Comparison of ENCODE assay signal across 25 mouse cellular contexts in the genomic region with DNA sequence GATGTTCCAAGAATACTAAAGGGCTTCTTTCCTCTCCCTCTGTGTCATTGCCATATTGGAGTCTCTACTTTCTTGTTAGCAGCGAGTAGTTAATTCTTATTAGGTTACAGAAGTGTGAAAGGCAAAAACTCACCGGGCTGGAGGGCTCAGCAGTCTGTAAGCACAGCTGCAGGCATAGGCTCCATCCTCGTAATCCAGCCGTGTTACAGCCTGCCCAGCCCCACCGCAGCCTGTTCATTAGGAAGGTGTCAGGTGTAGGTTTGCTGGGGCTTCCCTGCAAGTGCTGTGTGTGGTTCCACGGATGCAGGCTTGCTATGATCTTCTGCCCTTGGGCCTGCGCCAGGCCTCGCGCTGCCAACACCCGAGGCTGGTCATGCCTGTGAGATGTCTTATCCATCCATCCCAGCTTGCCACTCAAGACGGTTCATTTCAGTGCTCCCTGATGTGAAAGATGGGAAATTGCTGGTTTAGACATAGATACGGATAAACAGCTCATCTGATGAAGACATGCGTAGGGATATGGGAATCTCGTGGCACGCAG. TPM values are rescaled to one million over a fixed set of nuclear protein-coding genes. Genes with fewer than 3 reads are reported as not detected.
DNase-seq lines count a peak whose midpoint lies in the region; ATAC-seq lines count a peak whose summit lies in the region.
"Had no signal": no experiment of that assay in that cellular context is flagged by ENCODE, and none has a peak within 500 bp of the region (broad histone marks: within the 10 kb centered on the region; RNA-seq: fewer than 3 reads in every experiment).

No protein-coding gene starts in this region.

- H3K27me3 ChIP-seq in hindbrain, embryonic 15.5 days, result no peaks in the 10 kb centered on the region
- H3K27me3 ChIP-seq in hindbrain, embryonic 10.5 days (ENCODE audit: insufficient read depth, poor library complexity, severe bottlenecking), result no peaks in the 10 kb centered on the region
- no peaks in the 10 kb centered on the region for H3K27me3 ChIP-seq in neural tube, embryonic 13.5 days
- H3K27me3 ChIP-seq: forebrain, embryonic 13.5 days; heart, embryonic 15.5 days; limb, embryonic 12.5 days; liver, embryonic 15.5 days had no signal

- H3K4me2 ChIP-seq in hindbrain, embryonic 15.5 days, result no peak overlapping the region
- H3K4me2 ChIP-seq in neural tube, embryonic 13.5 days, result no peak overlapping the region
- H3K4me2 ChIP-seq: forebrain, embryonic 13.5 days; heart, embryonic 15.5 days; limb, embryonic 12.5 days; liver, embryonic 15.5 days; lung, embryonic 14.5 days had no signal

- DNase-seq in cerebellum, postnatal 36 days, result peak; percentile 35 to 44
- DNase-seq in cerebellum, adult 8-10 months, result no peak
- DNase-seq in hindbrain, embryonic 10.5 days (ENCODE audit: low spot score), result no peak
- no peak for DNase-seq in neural tube, embryonic 10.5 days (ENCODE audit: extremely low spot score, low spot score)
- DNase-seq in thymus, postnatal 0 days (ENCODE audit: low spot score), result no peak
- DNase-seq: adrenal gland, adult 8-10 months; B cell, adult 2 months; gastrocnemius, postnatal 25 days; heart, adult 11 months; heart, postnatal 36 days; kidney, adult 11 months; kidney, postnatal 14 days; layer of hippocampus, adult 9-11 months; lung, embryonic 14.5 days; lung, postnatal 14 days; thymus, adult 2 months; thymus, postnatal 4 days had no signal

- H3K36me3 ChIP-seq in hindbrain, embryonic 15.5 days, result no peaks in the 10 kb centered on the region
- H3K36me3 ChIP-seq in hindbrain, embryonic 10.5 days, result peaks cover 17% of the 10 kb centered on the region
- peaks cover 4% of the 10 kb centered on the region for H3K36me3 ChIP-seq in neural tube, embryonic 13.5 days
- H3K36me3 ChIP-seq: liver, embryonic 15.5 days had no signal

- no peak for ATAC-seq in hindbrain, embryonic 15.5 days (ENCODE audit: low FRiP score, low read depth)
- ATAC-seq in neural tube, embryonic 13.5 days (ENCODE audit: low read depth), result no peak
- ATAC-seq: forebrain, embryonic 13.5 days; inflammation-experienced regulatory T-cells, adult 6 months had no signal

- no peaks in the 10 kb centered on the region for H3K9me3 ChIP-seq in hindbrain, embryonic 15.5 days
- H3K9me3 ChIP-seq in hindbrain, embryonic 10.5 days, result no peaks in the 10 kb centered on the region
- no peaks in the 10 kb centered on the region for H3K9me3 ChIP-seq in neural tube, embryonic 13.5 days
- H3K9me3 ChIP-seq: forebrain, embryonic 13.5 days; heart, embryonic 10.5 days; heart, embryonic 15.5 days; limb, embryonic 12.5 days; liver, embryonic 15.5 days had no signal

- peaks cover 5% of the 10 kb centered on the region for H3K4me1 ChIP-seq in hindbrain, embryonic 15.5 days (replicated peaks)
- H3K4me1 ChIP-seq in hindbrain, embryonic 10.5 days (replicated peaks), result no peaks in the 10 kb centered on the region
- peaks cover 5% of the 10 kb centered on the region; the same call in 1 of the 2 replicates for H3K4me1 ChIP-seq in neural tube, embryonic 13.5 days (replicated peaks)
- H3K4me1 ChIP-seq: forebrain, embryonic 13.5 days; heart, embryonic 10.5 days; heart, embryonic 15.5 days; limb, embryonic 12.5 days; liver, embryonic 15.5 days had no signal

- WGBS in hindbrain, embryonic 15.5 days, result 61% methylated on average over 15 of the region's 15 CpGs
- WGBS in hindbrain, embryonic 10.5 days, result 89% methylated on average over 15 of the region's 15 CpGs
- WGBS in neural tube, embryonic 13.5 days, result 80% methylated on average over 15 of the region's 15 CpGs

- no peak overlapping the region for H3K9ac ChIP-seq in hindbrain, embryonic 15.5 days
- H3K9ac ChIP-seq in neural tube, embryonic 13.5 days, result no peak overlapping the region
- H3K9ac ChIP-seq: forebrain, embryonic 13.5 days; heart, embryonic 15.5 days; limb, embryonic 12.5 days; liver, embryonic 15.5 days; lung, embryonic 14.5 days had no signal

- H3K27ac ChIP-seq in hindbrain, embryonic 15.5 days (replicated peaks), result peak overlapping the region; percentile 48
- H3K27ac ChIP-seq in hindbrain, embryonic 10.5 days, result no peak overlapping the region
- peak overlapping the region; percentile 50; the same call in 1 of the 2 replicates for H3K27ac ChIP-seq in neural tube, embryonic 13.5 days (replicated peaks)
- H3K27ac ChIP-seq: forebrain, embryonic 13.5 days; heart, embryonic 10.5 days; heart, embryonic 15.5 days; limb, embryonic 12.5 days; liver, embryonic 15.5 days had no signal

- H3K4me3 ChIP-seq in hindbrain, embryonic 15.5 days, result no peak overlapping the region
- H3K4me3 ChIP-seq in hindbrain, embryonic 10.5 days, result no peak overlapping the region
- no peak overlapping the region for H3K4me3 ChIP-seq in neural tube, embryonic 13.5 days
- H3K4me3 ChIP-seq: forebrain, embryonic 13.5 days; heart, embryonic 10.5 days; heart, embryonic 15.5 days; limb, embryonic 12.5 days; liver, embryonic 15.5 days had no signal

RNA-seq across cellular contexts. Expression of a gene that starts 34.0 kb away (rescaled TPM):
- polyA plus RNA-seq in hindbrain, embryonic 15.5 days (2015; fragmentation: Nextera tagmentation; extraction: Ambion mirVana), result 42.7 and 45.8 TPM in 2 replicates
- 86.4 and 94.1 TPM in 2 replicates for polyA plus RNA-seq in hindbrain, embryonic 10.5 days (2016; fragmentation: Nextera tagmentation; extraction: Ambion mirVana)
- 58.4 and 62.2 TPM in 2 replicates for polyA plus RNA-seq in neural tube, embryonic 13.5 days (2015; fragmentation: Nextera tagmentation; extraction: Ambion mirVana)
- 13.6 and 15.6 TPM in 2 replicates for polyA plus RNA-seq in thymus, postnatal 0 days (2015; fragmentation: Nextera tagmentation; extraction: Ambion mirVana)

RNA-seq across cellular contexts. Expression of a gene that starts 37.5 kb away (rescaled TPM):
- polyA plus RNA-seq in hindbrain, embryonic 15.5 days (2015; fragmentation: Nextera tagmentation; extraction: Ambion mirVana), result 5.1 and 5.4 TPM in 2 replicates
- 7.0 and 8.4 TPM in 2 replicates for polyA plus RNA-seq in hindbrain, embryonic 10.5 days (2016; fragmentation: Nextera tagmentation; extraction: Ambion mirVana)
- polyA plus RNA-seq in neural tube, embryonic 13.5 days (2015; fragmentation: Nextera tagmentation; extraction: Ambion mirVana), result 8.1 and 10.4 TPM in 2 replicates
- 2.6 and 2.9 TPM in 2 replicates for polyA plus RNA-seq in thymus, postnatal 0 days (2015; fragmentation: Nextera tagmentation; extraction: Ambion mirVana)

Comparison
In these comparisons a context has a peak if more than half of its experiments do, and no peak if none do; other contexts are left out.
1. DNase-seq: peak in cerebellum, postnatal 36 days (2 of 2); none in cerebellum, adult 8-10 months (single experiment), hindbrain, embryonic 10.5 days (single experiment), neural tube, embryonic 10.5 days (single experiment) and thymus, postnatal 0 days (single experiment).